Mouse (Mus musculus): ENCODE measurements around the gene Klrb1b.
"Not testable (repeated sequence)": the region's sequence is repeated elsewhere in the genome, so short reads cannot be mapped to it uniquely, and the experiment has no call there.

The Klrb1b gene

GRCm38 (mm10) chr6:128841327-128842089 is 15.4 kb upstream of the Klrb1b start:
- peak; percentile 15 for DNase-seq (ENCODE audit: low spot score)

GRCm38 (mm10) chr6:128840669-128841068 is 14.5 kb upstream of the Klrb1b start:
- not testable (repeated sequence) for DNase-seq (ENCODE audit: low spot score)

- DNase-seq (ENCODE audit: low spot score) = peak; percentile 31
Measured at GRCm38 (mm10) chr6:128839921-128840320, 13.8 kb upstream of the Klrb1b start.

- DNase-seq (ENCODE audit: low spot score) = peak; percentile 95
Measured at GRCm38 (mm10) chr6:128839266-128839771, 13.2 kb upstream of the Klrb1b start.

GRCm38 (mm10) chr6:128838342-128839265 is 12.5 kb upstream of the Klrb1b start:
- peak; percentile 94 for DNase-seq (ENCODE audit: low spot score)

GRCm38 (mm10) chr6:128837454-128838341 is 11.6 kb upstream of the Klrb1b start:
- peak; percentile 77 for DNase-seq (ENCODE audit: low spot score)

GRCm38 (mm10) chr6:128836955-128837334 is 10.8 kb upstream of the Klrb1b start:
- DNase-seq (ENCODE audit: low spot score) = no peak

- DNase-seq (ENCODE audit: low spot score) = no peak
Measured at GRCm38 (mm10) chr6:128836191-128836954, 10.2 kb upstream of the Klrb1b start.

- no peak for DNase-seq (ENCODE audit: low spot score)
Measured at GRCm38 (mm10) chr6:128835571-128835970, 9.4 kb upstream of the Klrb1b start.

- no peak for DNase-seq (ENCODE audit: low spot score)
Measured at GRCm38 (mm10) chr6:128833046-128833445, 6.9 kb upstream of the Klrb1b start.

GRCm38 (mm10) chr6:128829837-128830236 is 3.7 kb upstream of the Klrb1b start:
- no peak for DNase-seq (ENCODE audit: low spot score)

- DNase-seq (ENCODE audit: low spot score) = no peak
Measured at GRCm38 (mm10) chr6:128826781-128827180, 650 bp upstream of the Klrb1b start.

GRCm38 (mm10) chr6:128818083-128818802 is 7.9 kb downstream of the Klrb1b start:
- DNase-seq (ENCODE audit: low spot score) = no peak

GRCm38 (mm10) chr6:128808532-128808931 is 17.6 kb downstream of the Klrb1b start:
- DNase-seq (ENCODE audit: low spot score) = peak; percentile 28

GRCm38 (mm10) chr6:128807021-128807420 is 19.1 kb downstream of the Klrb1b start:
- DNase-seq (ENCODE audit: low spot score) = no peak

GRCm38 (mm10) chr6:128804823-128805640 is 21.1 kb downstream of the Klrb1b start:
- peak; percentile 83 for DNase-seq (ENCODE audit: low spot score)

- DNase-seq (ENCODE audit: low spot score) = peak; percentile 98
Measured at GRCm38 (mm10) chr6:128802999-128803857, 22.9 kb downstream of the Klrb1b start.

GRCm38 (mm10) chr6:128802557-128802956 is 23.6 kb downstream of the Klrb1b start:
- DNase-seq (ENCODE audit: low spot score) = no peak

Measured in embryo, embryonic 10.5 days (tissue).